Mouse (Mus musculus) urinary bladder, postnatal 10 days (tissue): ENCODE measurements around the gene Pzp.

Source experiments
- DNase-seq: peaks from one replicate; pipeline ENCODE4 v3.0.0; 2022; ENCODE audit warnings: low spot score

The Pzp gene

GRCm38 (mm10) chr6:128526601-128527000 is at the start of gene Pzp:
Gene Pzp (minus strand): TSS chr6:128526720.
- DNase-seq = no peak

GRCm38 (mm10) chr6:128566589-128566988 is 40.1 kb upstream of the Pzp start:
- DNase-seq = no peak

GRCm38 (mm10) chr6:128554049-128554448 is 27.5 kb upstream of the Pzp start:
- DNase-seq = no peak

- DNase-seq = no peak
These were observed 23.2 kb upstream of the Pzp start for GRCm38 (mm10) chr6:128549463-128550452.

- DNase-seq = no peak
These were observed 22.0 kb upstream of the Pzp start for GRCm38 (mm10) chr6:128548532-128548931.

GRCm38 (mm10) chr6:128545402-128545801 is 18.9 kb upstream of the Pzp start:
- no peak for DNase-seq

- no peak for DNase-seq
These were observed 16.7 kb upstream of the Pzp start for GRCm38 (mm10) chr6:128543226-128543625.

- no peak for DNase-seq
These were observed 8.7 kb upstream of the Pzp start for GRCm38 (mm10) chr6:128535250-128535649.

- no peak for DNase-seq
These were observed 6.8 kb upstream of the Pzp start for GRCm38 (mm10) chr6:128533296-128533695.

- DNase-seq = no peak
These were observed 6.2 kb upstream of the Pzp start for GRCm38 (mm10) chr6:128532701-128533100.

- DNase-seq = no peak
These were observed 2.0 kb upstream of the Pzp start for GRCm38 (mm10) chr6:128528491-128528890.

- DNase-seq = no peak
These were observed 590 bp upstream of the Pzp start for GRCm38 (mm10) chr6:128527110-128527509.

GRCm38 (mm10) chr6:128525801-128526200 is 719 bp downstream of the Pzp start:
- DNase-seq = no peak

GRCm38 (mm10) chr6:128523360-128523759 is 3.2 kb downstream of the Pzp start:
- no peak for DNase-seq

- no peak for DNase-seq
These were observed 7.4 kb downstream of the Pzp start for GRCm38 (mm10) chr6:128519159-128519558.

- no peak for DNase-seq
These were observed 20.8 kb downstream of the Pzp start for GRCm38 (mm10) chr6:128505676-128506236.

- DNase-seq = no peak
These were observed 21.8 kb downstream of the Pzp start for GRCm38 (mm10) chr6:128504743-128505142.

GRCm38 (mm10) chr6:128495346-128495745 is 31.2 kb downstream of the Pzp start:
- no peak for DNase-seq

- no peak for DNase-seq
These were observed 31.7 kb downstream of the Pzp start for GRCm38 (mm10) chr6:128494646-128495331.

GRCm38 (mm10) chr6:128491916-128492315 is 34.6 kb downstream of the Pzp start:
- DNase-seq = no peak

- DNase-seq = no peak
These were observed 36.4 kb downstream of the Pzp start for GRCm38 (mm10) chr6:128490141-128490540.

GRCm38 (mm10) chr6:128487736-128488135 is 38.8 kb downstream of the Pzp start:
- DNase-seq = no peak
